Mouse (Mus musculus) spleen, adult 10 weeks (tissue): Measurements from ENCODE around the gene Inca1. TPM values are rescaled to one million over a fixed set of nuclear protein-coding genes. Genes with fewer than 3 reads are reported as not detected.

ENCODE experiments used
- polyA plus RNA-seq: library from polyadenylated mRNA; stranded (reverse); fragments of 350-450 nt; fragmentation: Illumina TruSeq; extraction: RNeasy Lipid Tissue Mini Kit (QIAGEN cat#74804); gene quantifications from one replicate; pipeline ENCODE4 v1.2.3, GENCODE M21; 2015; ENCODE audit warnings: low replicate concordance; ENCODE audit not compliant: insufficient read depth

Gene Inca1
- 1.0 TPM for polyA plus RNA-seq

GRCm38 (mm10) chr11:70699722-70700556 is at the start of gene Inca1, which contains the start of gene Kif1c:
Inca1 (minus strand) TSS chr11:70700155.
Kif1c (plus strand) TSS chr11:70700548.

DNA sequence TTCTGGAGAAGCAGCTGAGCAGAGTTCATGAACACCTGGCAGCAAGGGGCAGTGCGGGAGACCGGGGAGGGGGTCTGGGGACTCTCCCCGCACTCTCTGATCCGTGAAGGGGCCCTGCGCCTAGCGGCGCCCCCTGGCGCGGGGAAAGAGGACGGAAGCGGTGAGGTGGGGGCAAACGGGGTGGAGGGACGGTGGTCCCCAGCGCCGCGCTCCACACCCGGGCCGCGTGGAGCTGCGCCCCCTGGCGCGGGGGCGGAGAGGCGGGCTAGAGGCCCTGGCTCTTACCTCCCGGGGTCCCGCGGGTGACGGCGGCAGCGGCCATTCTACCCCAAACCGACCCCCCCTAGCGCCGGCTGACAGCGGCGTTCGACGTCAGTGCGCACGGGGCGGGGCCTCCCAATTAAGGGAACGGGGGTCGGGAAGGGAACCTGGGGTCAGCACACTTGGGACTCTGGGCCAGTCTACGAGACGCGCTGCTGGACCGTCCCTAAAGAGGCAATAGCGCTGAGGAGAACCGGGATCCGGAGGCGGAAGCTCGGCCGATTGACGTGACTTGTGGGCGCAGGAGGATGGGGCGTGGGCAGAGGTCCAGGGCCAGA is 12.3 kb downstream of the Inca1 start, which contains the start of gene Camta2:
Gene Camta2 (minus strand): TSS at position 505 of the 599 bp plus-strand sequence.

GRCm38 (mm10) chr11:70668771-70669505 is 31.0 kb downstream of the Inca1 start, which contains the start of gene Spag7:
Spag7 (minus strand) TSS chr11:70669416.

GRCm38 (mm10) chr11:70656964-70657363 is 43.0 kb downstream of the Inca1 start, which contains the start of gene Eno3:
Eno3 (plus strand) TSS chr11:70657202.

DNA sequence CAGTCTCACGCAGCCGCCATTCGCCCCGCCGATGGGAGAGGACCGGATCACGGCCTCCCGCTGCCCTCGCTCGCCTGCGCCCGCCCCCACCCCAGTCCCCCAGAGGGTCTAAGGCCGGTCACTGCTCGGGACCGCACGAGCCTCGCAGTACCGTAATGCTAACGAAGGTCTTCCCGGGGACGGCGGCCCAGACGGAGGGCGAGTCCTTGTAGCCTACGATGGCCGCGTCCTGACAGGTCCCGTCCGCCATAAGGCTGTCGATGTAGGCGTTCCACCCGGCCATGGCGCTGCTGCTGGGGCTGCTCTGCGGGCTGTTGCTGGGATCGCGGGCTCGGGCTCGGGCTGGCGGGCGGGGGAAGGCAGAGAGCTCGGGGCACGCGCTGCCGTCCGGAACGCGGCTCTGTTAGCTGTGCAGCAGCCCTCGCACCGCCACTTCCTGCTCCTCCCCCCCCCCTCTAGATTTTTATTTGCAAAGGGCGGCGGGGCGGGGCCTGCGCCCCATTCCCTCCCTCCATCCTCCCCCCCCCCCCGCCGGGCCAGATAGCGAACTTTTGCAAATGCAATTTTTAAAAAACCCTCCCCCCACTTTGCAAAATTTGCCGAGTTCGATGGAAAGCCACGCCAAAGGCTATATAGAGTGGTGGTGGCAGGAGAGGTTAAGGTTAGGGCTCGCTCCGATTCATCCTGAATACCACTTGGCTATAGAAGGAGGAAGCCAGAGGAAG is 45.6 kb downstream of the Inca1 start, which contains the start of gene Pfn1:
Gene Pfn1 (minus strand): TSS at position 447 of the 725 bp plus-strand sequence.

GRCm38 (mm10) chr11:70646691-70647650 is 53.0 kb downstream of the Inca1 start, which contains the start of the genes Rnf167 and Slc25a11:
Rnf167 (plus strand) TSS chr11:70647235.
Slc25a11 (minus strand) TSS chr11:70647479.

DNA sequence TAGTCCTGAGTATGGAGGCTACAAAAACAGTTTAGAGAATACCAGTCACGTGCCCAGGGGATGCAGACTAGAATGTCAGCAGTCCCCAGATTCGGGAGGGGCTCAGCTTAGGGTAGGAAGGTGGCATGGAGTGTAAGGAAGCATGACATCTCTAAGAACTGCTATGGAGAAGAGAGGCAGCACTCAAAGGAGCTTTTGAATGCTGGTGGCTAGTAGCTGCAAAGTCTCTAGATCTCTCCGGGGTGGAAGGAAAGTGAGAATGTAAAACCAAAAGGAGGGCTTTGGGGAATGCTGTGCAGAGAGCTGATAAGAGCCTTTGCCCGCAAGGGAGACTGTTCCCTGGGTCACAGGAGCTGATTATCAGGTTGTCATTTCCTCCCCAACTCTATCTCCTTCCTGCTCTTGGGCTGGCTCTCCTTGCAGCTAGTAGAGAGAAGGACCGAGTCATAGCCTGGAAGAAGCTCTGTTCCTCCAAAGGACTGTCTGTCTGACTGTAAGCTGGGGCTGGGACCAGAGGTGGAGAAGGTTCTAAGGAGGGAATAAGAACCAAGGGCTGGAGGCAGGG is 61.2 kb downstream of the Inca1 start, which contains the start of gene Gp1ba:
Gene Gp1ba (plus strand): TSS at position 409 of the 565 bp plus-strand sequence.

Other genes starting within 250 kb of the Inca1 start
- 40.8 TPM for gene Med11, start 248.2 kb downstream of the Inca1 start, polyA plus RNA-seq
- gene Zmynd15, start 240.7 kb downstream of the Inca1 start, polyA plus RNA-seq: 4.9 TPM
- 36.3 TPM for gene Cxcl16, start 240.2 kb downstream of the Inca1 start, polyA plus RNA-seq
- gene Tm4sf5, start 194.9 kb downstream of the Inca1 start, polyA plus RNA-seq: 2.2 TPM
- not detected for gene Vmo1, start 185.5 kb downstream of the Inca1 start, polyA plus RNA-seq
- not detected for gene Gltpd2, start 181.0 kb downstream of the Inca1 start, polyA plus RNA-seq
- gene Psmb6, start 174.8 kb downstream of the Inca1 start, polyA plus RNA-seq: 92.2 TPM
- not detected for gene Gm40193, start 167.2 kb downstream of the Inca1 start, polyA plus RNA-seq
- gene Pld2, start 160.1 kb downstream of the Inca1 start, polyA plus RNA-seq: 8.9 TPM
- 52.0 TPM for gene Mink1, start 137.3 kb downstream of the Inca1 start, polyA plus RNA-seq
- gene 4930544D05Rik, start 84.3 kb downstream of the Inca1 start, polyA plus RNA-seq: not detected
- gene Chrne, start 80.9 kb downstream of the Inca1 start, polyA plus RNA-seq: 0.47 TPM
- gene Gp1ba, start 61.0 kb downstream of the Inca1 start, polyA plus RNA-seq: 3.7 TPM
- 203 TPM for gene Rnf167, start 52.9 kb downstream of the Inca1 start, polyA plus RNA-seq
- gene Slc25a11, start 52.7 kb downstream of the Inca1 start, polyA plus RNA-seq: 93.8 TPM
- gene Pfn1, start 45.5 kb downstream of the Inca1 start, polyA plus RNA-seq: 1,849 TPM
- 22.1 TPM for gene Eno3, start 43.0 kb downstream of the Inca1 start, polyA plus RNA-seq
- 38.6 TPM for gene Spag7, start 30.7 kb downstream of the Inca1 start, polyA plus RNA-seq
- gene Camta2, start 12.1 kb downstream of the Inca1 start, polyA plus RNA-seq: 19.7 TPM
- gene Kif1c, start 393 bp upstream of the Inca1 start, polyA plus RNA-seq: 17.2 TPM
- gene Zfp3, start 64.1 kb upstream of the Inca1 start, polyA plus RNA-seq: 9.9 TPM
- gene Scimp, start 112.4 kb upstream of the Inca1 start, polyA plus RNA-seq: 33.4 TPM
- 51.8 TPM for gene Rabep1, start 144.6 kb upstream of the Inca1 start, polyA plus RNA-seq